Mouse (Mus musculus): Measurements from ENCODE around the gene Arhgef39.
"Not testable (repeated sequence)": the region's sequence is repeated elsewhere in the genome, so short reads cannot be mapped to it uniquely, and the experiment has no call there.

The Arhgef39 gene

GRCm38 (mm10) chr4:43506536-43507185 lies 7.2 kb upstream of the Arhgef39 start, which contains the start of gene Car9:
Gene Car9 (plus strand): TSS chr4:43506966.
- peak; percentile 93 for DNase-seq

- no peak for DNase-seq
Measured at GRCm38 (mm10) chr4:43506074-43506473, 6.6 kb upstream of the Arhgef39 start.

GRCm38 (mm10) chr4:43504269-43504668 lies 4.8 kb upstream of the Arhgef39 start:
- DNase-seq = no peak

GRCm38 (mm10) chr4:43503506-43503905 lies 4.0 kb upstream of the Arhgef39 start:
- DNase-seq = no peak

- no peak for DNase-seq
Measured at GRCm38 (mm10) chr4:43503041-43503440, 3.5 kb upstream of the Arhgef39 start.

GRCm38 (mm10) chr4:43498983-43499382 lies 512 bp downstream of the Arhgef39 start:
- no peak for DNase-seq

- DNase-seq = no peak
Measured at GRCm38 (mm10) chr4:43497946-43498345, 1.5 kb downstream of the Arhgef39 start.

- no peak for DNase-seq
Measured at GRCm38 (mm10) chr4:43497405-43497804, 2.1 kb downstream of the Arhgef39 start.

GRCm38 (mm10) chr4:43496587-43496986 lies 2.9 kb downstream of the Arhgef39 start:
- DNase-seq = no peak

- no peak for DNase-seq
Measured at GRCm38 (mm10) chr4:43493846-43494240, 5.7 kb downstream of the Arhgef39 start.

- peak; percentile 98 for DNase-seq
Measured at GRCm38 (mm10) chr4:43493186-43493845, 6.2 kb downstream of the Arhgef39 start.

- DNase-seq = peak; percentile 97
Measured at GRCm38 (mm10) chr4:43492821-43493185, 6.7 kb downstream of the Arhgef39 start, which contains the start of gene Ccdc107. Gene Ccdc107 (plus strand): TSS chr4:43492900.

GRCm38 (mm10) chr4:43492101-43492820 lies 7.2 kb downstream of the Arhgef39 start:
- peak; percentile 74 for DNase-seq

- no peak for DNase-seq
Measured at GRCm38 (mm10) chr4:43490801-43491200, 8.7 kb downstream of the Arhgef39 start.

- no peak for DNase-seq
Measured at GRCm38 (mm10) chr4:43489611-43490010, 9.9 kb downstream of the Arhgef39 start.

- DNase-seq = not testable (repeated sequence)
Measured at GRCm38 (mm10) chr4:43485666-43486065, 13.8 kb downstream of the Arhgef39 start.

- DNase-seq = no peak
Measured at GRCm38 (mm10) chr4:43483535-43484091, 15.9 kb downstream of the Arhgef39 start, which contains the start of gene Sit1. Gene Sit1 (minus strand): TSS chr4:43483734.

GRCm38 (mm10) chr4:43482591-43482990 lies 16.9 kb downstream of the Arhgef39 start:
- DNase-seq = no peak

- no peak for DNase-seq
Measured at GRCm38 (mm10) chr4:43481894-43482456, 17.5 kb downstream of the Arhgef39 start.

GRCm38 (mm10) chr4:43480985-43481384 lies 18.5 kb downstream of the Arhgef39 start:
- DNase-seq = no peak

- DNase-seq = no peak
Measured at GRCm38 (mm10) chr4:43478906-43479832, 20.3 kb downstream of the Arhgef39 start.

- DNase-seq = no peak
Measured at GRCm38 (mm10) chr4:43478534-43478858, 21.0 kb downstream of the Arhgef39 start.

All from cerebellum, adult 9-10 months (tissue).